Comparison of ENCODE assay signal across 11 mouse cellular contexts in genomic region chr6:124544466-124544865, GRCm38 (mm10). TPM values are rescaled to one million over a fixed set of nuclear protein-coding genes. Genes with fewer than 3 reads are reported as not detected.
DNase-seq lines count a peak whose midpoint lies in the region; ATAC-seq and TF ChIP-seq lines count a peak whose summit lies in the region.
"Had no signal": no experiment of that assay in that cellular context is flagged by ENCODE, and none has a peak within 500 bp of the region (broad histone marks: within the 10 kb centered on the region; RNA-seq: fewer than 3 reads in every experiment).

No protein-coding gene starts in this region.

- no peak for TF ChIP-seq EP300 in liver, embryonic 14.5 days (IDR thresholded peaks at IDR 0.05; ENCODE audit: low read depth)

- no peak overlapping the region for H3K4me2 ChIP-seq in liver, embryonic 14.5 days (ENCODE audit: low read depth)
- H3K4me2 ChIP-seq in hindbrain, embryonic 11.5 days (replicated peaks; ENCODE audit: low read depth, low read length): no peak overlapping the region

- intact Hi-C loops in left cerebral cortex, postnatal 4 days (cut with DNase I): no loop called here
- intact Hi-C loops in left cerebral cortex, postnatal 36 days (cut with DNase I): loop anchor here (5.0 kb wide), 2 partner anchors 47 to 62 kb away; no protein-coding TSS in a partner anchor

- no peak for TF ChIP-seq POLR2A in cerebellum, adult 2 months (IDR thresholded peaks at IDR 0.05; ENCODE audit: borderline replicate concordance, insufficient read depth, low read length)

- no peak for DNase-seq in cerebellum, adult 2 months
- DNase-seq in cerebellum, adult 9-11 months: no peak
- DNase-seq in left cerebral cortex, postnatal 4 days: peak; percentile 18
- no peak for DNase-seq in left cerebral cortex, postnatal 36 days (ENCODE audit: low spot score in 2 of 2)
- DNase-seq in adrenal gland, postnatal 36 days: peak; percentile 30 to 48
- DNase-seq in liver, embryonic 14.5 days (ENCODE audit: low read depth in 3 of 3, low spot score in 3 of 3): no peak
- DNase-seq in hindbrain, embryonic 11.5 days (ENCODE audit: low spot score): no peak
- no peak for DNase-seq in B cell, adult 2 months
- DNase-seq: thymus, postnatal 14 days had no signal

- H3K9me3 ChIP-seq in liver, embryonic 14.5 days (ENCODE audit: control insufficient read depth, low read length): no peaks in the 10 kb centered on the region
- no peaks in the 10 kb centered on the region for H3K9me3 ChIP-seq in hindbrain, embryonic 11.5 days (ENCODE audit: control insufficient read depth, low read length)

- no peak for ATAC-seq in liver, embryonic 14.5 days (ENCODE audit: insufficient read depth)
- no peak for ATAC-seq in hindbrain, embryonic 11.5 days (ENCODE audit: low FRiP score)

- no peak overlapping the region for H3K27ac ChIP-seq in cerebellum, adult 2 months (ENCODE audit: insufficient read depth, low read length)
- H3K27ac ChIP-seq in liver, embryonic 14.5 days: no peak overlapping the region
- no peak overlapping the region for H3K27ac ChIP-seq in hindbrain, embryonic 11.5 days (ENCODE audit: low read depth, low read length)

- no peaks in the 10 kb centered on the region for H3K36me3 ChIP-seq in liver, embryonic 14.5 days (replicated peaks; ENCODE audit: control insufficient read depth, insufficient read depth, low read depth)
- H3K36me3 ChIP-seq in hindbrain, embryonic 11.5 days (ENCODE audit: control insufficient read depth, insufficient read depth, low read length): no peaks in the 10 kb centered on the region

- H3K9ac ChIP-seq in liver, embryonic 14.5 days (replicated peaks): no peak overlapping the region
- no peak overlapping the region for H3K9ac ChIP-seq in hindbrain, embryonic 11.5 days (ENCODE audit: low read depth, low read length)

- peak; percentile 13; the same call in 1 of the 2 replicates for TF ChIP-seq CTCF in cerebellum, adult 2 months (IDR thresholded peaks at IDR 0.05; ENCODE audit: borderline replicate concordance, insufficient read depth, low read depth, low read length)
- 0 out of 2 replicates have a peak, but pooled peaks have one; percentile 9 for TF ChIP-seq CTCF in liver, embryonic 14.5 days (IDR thresholded peaks at IDR 0.05; ENCODE audit: low read depth)

- H3K4me1 ChIP-seq in cerebellum, adult 2 months (ENCODE audit: control insufficient read depth, insufficient read depth, low read length): no peaks in the 10 kb centered on the region
- no peaks in the 10 kb centered on the region for H3K4me1 ChIP-seq in liver, embryonic 14.5 days (replicated peaks; ENCODE audit: control insufficient read depth in 2 of 2, insufficient read depth in 2 of 2, low read length in 1 of 2)
- H3K4me1 ChIP-seq in hindbrain, embryonic 11.5 days (replicated peaks; ENCODE audit: control insufficient read depth, insufficient read depth, low read length): no peaks in the 10 kb centered on the region

- H3K27me3 ChIP-seq in cerebellum, adult 2 months (ENCODE audit: control insufficient read depth, insufficient read depth, low read length): no peaks in the 10 kb centered on the region
- H3K27me3 ChIP-seq in liver, embryonic 14.5 days (ENCODE audit: control insufficient read depth, insufficient read depth, low read length): no peaks in the 10 kb centered on the region
- no peaks in the 10 kb centered on the region for H3K27me3 ChIP-seq in hindbrain, embryonic 11.5 days (ENCODE audit: control insufficient read depth, insufficient read depth, low read length)

- H3K4me3 ChIP-seq in cerebellum, adult 2 months (replicated peaks; ENCODE audit: insufficient read depth, low read depth, low read length): no peak overlapping the region
- no peak overlapping the region for H3K4me3 ChIP-seq in liver, embryonic 14.5 days (ENCODE audit: insufficient read depth in 1 of 2, low read depth in 2 of 2, low read length in 2 of 2)
- H3K4me3 ChIP-seq in hindbrain, embryonic 11.5 days (ENCODE audit: low read depth, low read length): no peak overlapping the region

- WGBS in cerebellum, adult 2 months: 88% methylated on average over 6 of the region's 6 CpGs
- WGBS in liver, embryonic 14.5 days (ENCODE audit: insufficient replicate concordance): 61% methylated on average over 5 of the region's 6 CpGs
- WGBS in hindbrain, embryonic 11.5 days: 88% methylated on average over 5 of the region's 6 CpGs

RNA-seq across cellular contexts. Expression of gene C1s1, which starts 2.3 kb away (rescaled TPM):
- 1.2 and 1.3 TPM in 2 replicates for polyA plus RNA-seq in cerebellum, adult 2 months (2012; rRNA removed)
- total RNA-seq in left cerebral cortex, postnatal 4 days (2021): 1 to 10 TPM in 1 of 2 experiments, under 1 TPM in 1; 0.28 to 1.1 TPM
- total RNA-seq in left cerebral cortex, postnatal 36 days (2021): 1 to 10 TPM; 1.2 to 2.5 TPM
- 10 to 100 TPM; 46.2 to 61.5 TPM for total RNA-seq in adrenal gland, postnatal 36 days (2021)
- polyA plus RNA-seq in liver, embryonic 14.5 days (2012; rRNA removed): 36.1 and 40.9 TPM in 2 replicates
- polyA plus RNA-seq in liver, embryonic 14.5 days (2014; fragmentation: Nextera tagmentation; extraction: Ambion mirVana): 23.9 and 26.4 TPM in 2 replicates
- 0.29 and 0.86 TPM in 2 replicates for polyA plus RNA-seq in hindbrain, embryonic 11.5 days (2014; fragmentation: Nextera tagmentation; extraction: Ambion mirVana)
- total RNA-seq: hematopoietic stem cell, adult 5-6 weeks had no signal

RNA-seq across cellular contexts. Expression of gene C1rb, which starts 25.6 kb away (rescaled TPM):
- polyA plus RNA-seq in cerebellum, adult 2 months (2012; rRNA removed): not detected in 2 replicates
- total RNA-seq in left cerebral cortex, postnatal 4 days (2021): not detected
- under 1 TPM; 0.15 to 0.23 TPM for total RNA-seq in left cerebral cortex, postnatal 36 days (2021)
- total RNA-seq in adrenal gland, postnatal 36 days (2021): 1 to 10 TPM; 5.8 to 7.8 TPM
- polyA plus RNA-seq in liver, embryonic 14.5 days (2012; rRNA removed): not detected in 2 replicates
- not detected in 2 replicates for polyA plus RNA-seq in liver, embryonic 14.5 days (2014; fragmentation: Nextera tagmentation; extraction: Ambion mirVana)
- not detected in 2 replicates for polyA plus RNA-seq in hindbrain, embryonic 11.5 days (2014; fragmentation: Nextera tagmentation; extraction: Ambion mirVana)
- total RNA-seq: hematopoietic stem cell, adult 5-6 weeks had no signal
- polyA plus RNA-seq: neural tube, embryonic 11.5 days had no signal

RNA-seq across cellular contexts. Expression of gene C1ra, which starts 32.3 kb away (rescaled TPM):
- 0.47 and 0.59 TPM in 2 replicates for polyA plus RNA-seq in cerebellum, adult 2 months (2012; rRNA removed)
- under 1 TPM; 0.38 to 0.62 TPM for total RNA-seq in left cerebral cortex, postnatal 4 days (2021)
- 1 to 10 TPM; 1.3 to 1.4 TPM for total RNA-seq in left cerebral cortex, postnatal 36 days (2021)
- 10 to 100 TPM; 38.7 to 52.4 TPM for total RNA-seq in adrenal gland, postnatal 36 days (2021)
- polyA plus RNA-seq in liver, embryonic 14.5 days (2012; rRNA removed): 4.8 and 7.8 TPM in 2 replicates
- 8.6 and 10.7 TPM in 2 replicates for polyA plus RNA-seq in liver, embryonic 14.5 days (2014; fragmentation: Nextera tagmentation; extraction: Ambion mirVana)
- 0.08 and 0.20 TPM in 2 replicates for polyA plus RNA-seq in hindbrain, embryonic 11.5 days (2014; fragmentation: Nextera tagmentation; extraction: Ambion mirVana)

RNA-seq across cellular contexts. Expression of gene C1rl, which starts 51.6 kb away (rescaled TPM):
- 0.20 and 0.27 TPM in 2 replicates for polyA plus RNA-seq in cerebellum, adult 2 months (2012; rRNA removed)
- total RNA-seq in left cerebral cortex, postnatal 4 days (2021): under 1 TPM; 0.18 to 0.20 TPM
- total RNA-seq in left cerebral cortex, postnatal 36 days (2021): under 1 TPM; 0.25 to 0.34 TPM
- 10 to 100 TPM; 11.8 to 15.5 TPM for total RNA-seq in adrenal gland, postnatal 36 days (2021)
- polyA plus RNA-seq in liver, embryonic 14.5 days (2012; rRNA removed): 3.8 and 3.9 TPM in 2 replicates
- 7.3 and 7.6 TPM in 2 replicates for polyA plus RNA-seq in liver, embryonic 14.5 days (2014; fragmentation: Nextera tagmentation; extraction: Ambion mirVana)
- polyA plus RNA-seq in hindbrain, embryonic 11.5 days (2014; fragmentation: Nextera tagmentation; extraction: Ambion mirVana): 0.11 and 0.15 TPM in 2 replicates

Comparison
In these comparisons a context has a peak if more than half of its experiments do, and no peak if none do; other contexts are left out.
1. DNase-seq: peak in left cerebral cortex, postnatal 4 days (single experiment) and adrenal gland, postnatal 36 days (2 of 2); none in cerebellum, adult 2 months (0 of 2), cerebellum, adult 9-11 months (single experiment), left cerebral cortex, postnatal 36 days (0 of 2), liver, embryonic 14.5 days (0 of 3), hindbrain, embryonic 11.5 days (single experiment) and B cell, adult 2 months (0 of 2).
2. RNA of gene C1s1, which starts 2.3 kb away (total RNA-seq): 46.2 to 61.5 TPM in adrenal gland, postnatal 36 days; 1.2 to 2.5 TPM in left cerebral cortex, postnatal 36 days and 0.28 to 1.1 TPM in left cerebral cortex, postnatal 4 days; every median in the first group is over 10 times any median in the second.
3. RNA of gene C1rb, which starts 25.6 kb away (total RNA-seq): 5.8 to 7.8 TPM in adrenal gland, postnatal 36 days; 0.15 to 0.23 TPM in left cerebral cortex, postnatal 36 days and not detected in left cerebral cortex, postnatal 4 days; every median in the first group is over 4 times any median in the second.
4. RNA of gene C1ra, which starts 32.3 kb away (total RNA-seq): 38.7 to 52.4 TPM in adrenal gland, postnatal 36 days; 1.3 to 1.4 TPM in left cerebral cortex, postnatal 36 days and 0.38 to 0.62 TPM in left cerebral cortex, postnatal 4 days; every median in the first group is over 10 times any median in the second.